In genomic region chr11:7135763-7136162, GRCm38 (mm10) we compare ENCODE assay signal across 15 mouse cellular contexts. TPM values are rescaled to one million over a fixed set of nuclear protein-coding genes. Genes with fewer than 3 reads are reported as not detected.
DNase-seq lines count a peak whose midpoint lies in the region; ATAC-seq and TF ChIP-seq lines count a peak whose summit lies in the region.
"Had no signal": no experiment of that assay in that cellular context is flagged by ENCODE, and none has a peak within 500 bp of the region (broad histone marks: within the 10 kb centered on the region; RNA-seq: fewer than 3 reads in every experiment).

No protein-coding gene starts in this region.

- H3K36me3 ChIP-seq in kidney, embryonic 16.5 days (ENCODE audit: insufficient read depth, low read length): no peaks in the 10 kb centered on the region
- H3K36me3 ChIP-seq in midbrain, embryonic 15.5 days (replicated peaks): 0 out of 2 replicates have a peak, but pooled peaks cover 3% of the 10 kb centered on the region
- no peaks in the 10 kb centered on the region for H3K36me3 ChIP-seq in midbrain, embryonic 11.5 days (ENCODE audit: control insufficient read depth, insufficient read depth, low read length)
- H3K36me3 ChIP-seq: forebrain, embryonic 12.5 days had no signal

- H3K4me1 ChIP-seq in cerebellum, adult 2 months (ENCODE audit: control insufficient read depth, insufficient read depth, low read length): peaks cover 58% of the 10 kb centered on the region
- H3K4me1 ChIP-seq in kidney, embryonic 16.5 days (ENCODE audit: insufficient read depth, low read length): no peaks in the 10 kb centered on the region
- H3K4me1 ChIP-seq in midbrain, embryonic 15.5 days: no peaks in the 10 kb centered on the region
- no peaks in the 10 kb centered on the region for H3K4me1 ChIP-seq in midbrain, embryonic 11.5 days (ENCODE audit: control insufficient read depth, insufficient read depth, low read length)
- H3K4me1 ChIP-seq: forebrain, embryonic 12.5 days had no signal

- no peak for ATAC-seq in kidney, embryonic 16.5 days (ENCODE audit: low FRiP score, low TSS enrichment)
- no peak for ATAC-seq in midbrain, embryonic 15.5 days (replicated peaks)
- ATAC-seq in midbrain, embryonic 11.5 days (ENCODE audit: low FRiP score): no peak
- ATAC-seq: hindbrain, embryonic 16.5 days had no signal

- no peak overlapping the region for H3K4me3 ChIP-seq in cerebellum, adult 2 months (replicated peaks; ENCODE audit: insufficient read depth, low read depth, low read length)
- no peak overlapping the region for H3K4me3 ChIP-seq in kidney, embryonic 16.5 days (ENCODE audit: low read length)
- H3K4me3 ChIP-seq in midbrain, embryonic 15.5 days: no peak overlapping the region
- no peak overlapping the region for H3K4me3 ChIP-seq in midbrain, embryonic 11.5 days (ENCODE audit: low read depth, low read length)
- H3K4me3 ChIP-seq: forebrain, embryonic 12.5 days; heart, adult 2 months; neural tube, embryonic 15.5 days had no signal

- no peak overlapping the region for H3K4me2 ChIP-seq in kidney, embryonic 16.5 days (replicated peaks; ENCODE audit: low read depth, low read length)
- no peak overlapping the region for H3K4me2 ChIP-seq in midbrain, embryonic 15.5 days
- no peak overlapping the region for H3K4me2 ChIP-seq in midbrain, embryonic 11.5 days
- H3K4me2 ChIP-seq: forebrain, embryonic 12.5 days; neural tube, embryonic 15.5 days had no signal

- no peaks in the 10 kb centered on the region for H3K9me3 ChIP-seq in kidney, embryonic 16.5 days (ENCODE audit: low read length)
- no peaks in the 10 kb centered on the region for H3K9me3 ChIP-seq in midbrain, embryonic 15.5 days
- H3K9me3 ChIP-seq in midbrain, embryonic 11.5 days (ENCODE audit: control insufficient read depth, low read length): no peaks in the 10 kb centered on the region
- H3K9me3 ChIP-seq: forebrain, embryonic 12.5 days; neural tube, embryonic 15.5 days had no signal

- no peaks in the 10 kb centered on the region for H3K27me3 ChIP-seq in cerebellum, adult 2 months (ENCODE audit: control insufficient read depth, insufficient read depth, low read length)
- no peaks in the 10 kb centered on the region for H3K27me3 ChIP-seq in kidney, embryonic 16.5 days (ENCODE audit: insufficient read depth, low read length)
- H3K27me3 ChIP-seq in midbrain, embryonic 15.5 days (replicated peaks): no peaks in the 10 kb centered on the region
- no peaks in the 10 kb centered on the region for H3K27me3 ChIP-seq in midbrain, embryonic 11.5 days (ENCODE audit: control insufficient read depth, insufficient read depth, low read length)
- H3K27me3 ChIP-seq: forebrain, embryonic 12.5 days; neural tube, embryonic 15.5 days had no signal

- WGBS in cerebellum, adult 2 months: 8% methylated on average over 9 of the region's 9 CpGs
- 74% methylated on average over 9 of the region's 9 CpGs for WGBS in kidney, embryonic 16.5 days
- WGBS in midbrain, embryonic 15.5 days: 82% methylated on average over 9 of the region's 9 CpGs
- 91% methylated on average over 9 of the region's 9 CpGs for WGBS in midbrain, embryonic 11.5 days

- TF ChIP-seq CTCF in cerebellum, adult 2 months (IDR thresholded peaks at IDR 0.05; ENCODE audit: borderline replicate concordance, insufficient read depth, low read depth, low read length): no peak

- H3K27ac ChIP-seq in cerebellum, adult 2 months (ENCODE audit: insufficient read depth, low read length): peak overlapping the region; percentile 7; the same call in 1 of the 2 replicates
- no peak overlapping the region for H3K27ac ChIP-seq in kidney, embryonic 16.5 days (ENCODE audit: low read length)
- 0 out of 2 replicates have a peak overlapping the region, but pooled peaks have one; percentile 20 for H3K27ac ChIP-seq in midbrain, embryonic 15.5 days
- H3K27ac ChIP-seq in midbrain, embryonic 11.5 days (ENCODE audit: low read depth, low read length): no peak overlapping the region
- H3K27ac ChIP-seq: forebrain, embryonic 12.5 days; heart, adult 2 months; macrophage; neural tube, embryonic 15.5 days had no signal

- peak in 1 of 2 experiments; percentile 52 for DNase-seq in cerebellum, adult 2 months
- no peak for DNase-seq in cerebellum, adult 11 months
- peak; percentile 32 for DNase-seq in kidney, adult 18-20 months
- no peak for DNase-seq in midbrain, embryonic 11.5 days (ENCODE audit: low spot score, missing footprints)
- DNase-seq in embryo, embryonic 10 days (ENCODE audit: low spot score): no peak
- DNase-seq in urinary bladder, adult 2 months (ENCODE audit: low spot score): no peak
- DNase-seq: B cell, adult 2 months had no signal

- no peak for TF ChIP-seq POLR2A in cerebellum, adult 2 months (IDR thresholded peaks at IDR 0.05; ENCODE audit: borderline replicate concordance, insufficient read depth, low read length)

- H3K9ac ChIP-seq in kidney, embryonic 16.5 days (replicated peaks; ENCODE audit: low read length): no peak overlapping the region
- no peak overlapping the region for H3K9ac ChIP-seq in midbrain, embryonic 15.5 days
- H3K9ac ChIP-seq in midbrain, embryonic 11.5 days (ENCODE audit: low read length): no peak overlapping the region
- H3K9ac ChIP-seq: forebrain, embryonic 12.5 days; neural tube, embryonic 15.5 days had no signal

RNA-seq across cellular contexts. Expression of gene Gm11985, which starts 52.6 kb away (rescaled TPM):
- not detected in 2 replicates for polyA plus RNA-seq in cerebellum, adult 2 months (2012; rRNA removed)
- 0.16 TPM in 1 of 2 replicates, not detected in the other for polyA plus RNA-seq in kidney, embryonic 16.5 days (2015; fragmentation: Nextera tagmentation; extraction: Ambion mirVana)
- not detected in 2 replicates for polyA plus RNA-seq in midbrain, embryonic 15.5 days (2015; fragmentation: Nextera tagmentation; extraction: Ambion mirVana)
- polyA plus RNA-seq in midbrain, embryonic 11.5 days (2014; fragmentation: Nextera tagmentation; extraction: Ambion mirVana): not detected in 2 replicates
- polyA plus RNA-seq in urinary bladder, adult 2 months (2012; rRNA removed): not detected in 2 replicates
- polyA plus RNA-seq: forebrain, embryonic 12.5 days; heart, adult 2 months; hindbrain, embryonic 16.5 days; macrophage; neural tube, embryonic 15.5 days; thymus, postnatal 0 days had no signal

Comparison
In these comparisons a context has a peak if more than half of its experiments do, and no peak if none do; other contexts are left out.
1. H3K27ac ChIP-seq: peak in cerebellum, adult 2 months (single experiment) and midbrain, embryonic 15.5 days (single experiment); none in kidney, embryonic 16.5 days (single experiment) and midbrain, embryonic 11.5 days (single experiment).